18 mouse cellular contexts compared by ENCODE assay signal in the genomic region with DNA sequence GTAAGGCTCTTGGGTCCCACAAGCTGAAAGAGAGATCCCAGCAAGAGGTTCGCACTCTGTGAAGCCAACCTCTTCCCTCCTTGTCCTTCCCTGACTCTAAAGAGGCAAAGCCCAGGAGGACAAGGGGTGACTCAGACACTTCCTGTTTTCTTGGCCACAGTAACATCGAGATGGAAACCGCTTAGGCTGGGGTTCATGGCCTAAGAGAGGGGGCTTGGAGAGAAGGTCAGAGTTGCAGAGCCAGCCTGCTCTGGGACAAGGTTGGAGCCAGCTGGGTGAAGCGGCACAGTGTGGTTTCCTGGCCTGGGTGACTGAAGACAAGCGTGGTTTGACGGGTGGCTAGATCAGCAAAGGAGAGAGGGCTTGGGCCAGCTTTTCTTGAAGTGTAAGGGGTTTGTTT. TPM values are rescaled to one million over a fixed set of nuclear protein-coding genes. Genes with fewer than 3 reads are reported as not detected.
DNase-seq lines count a peak whose midpoint lies in the region; ATAC-seq and TF ChIP-seq lines count a peak whose summit lies in the region.
"Had no signal": no experiment of that assay in that cellular context is flagged by ENCODE, and none has a peak within 500 bp of the region (broad histone marks: within the 10 kb centered on the region; RNA-seq: fewer than 3 reads in every experiment).

No protein-coding gene starts in this region.

- DNase-seq in heart, adult 11 months, result peak; percentile 96
- DNase-seq in heart, postnatal 10 days, result no peak
- peak; percentile 47 for DNase-seq in 3T3-L1 (ENCODE audit: low read depth, low spot score)
- DNase-seq in liver, embryonic 13.5 days, result no peak
- DNase-seq in forebrain, embryonic 14.5 days (ENCODE audit: low spot score), result no peak
- no peak for DNase-seq in yolk sac, embryonic 10.5 days (ENCODE audit: low spot score)
- no peak for DNase-seq in left cerebral cortex, adult 2 months (ENCODE audit: extremely low spot score in 1 of 2, low spot score in 2 of 2)
- DNase-seq: gastrocnemius, postnatal 10 days; kidney, adult 2 months; lung, postnatal 14 days; midbrain, embryonic 14.5 days had no signal

- no peaks in the 10 kb centered on the region for H3K27me3 ChIP-seq in liver, embryonic 13.5 days
- H3K27me3 ChIP-seq in forebrain, embryonic 14.5 days (replicated peaks; ENCODE audit: control insufficient read depth, insufficient read depth, low read length), result no peaks in the 10 kb centered on the region
- H3K27me3 ChIP-seq: forebrain, embryonic 12.5 days; hindbrain, embryonic 15.5 days; limb, embryonic 15.5 days had no signal

- no peak for TF ChIP-seq POLR2A in bone marrow, adult 2 months (IDR thresholded peaks at IDR 0.05; ENCODE audit: borderline replicate concordance, control insufficient read depth, low read depth, low read length)

- peak overlapping the region; percentile 4; the same call in 1 of the 2 replicates for H3K27ac ChIP-seq in bone marrow, adult 2 months (ENCODE audit: control insufficient read depth, insufficient read depth, low read depth, low read length, poor library complexity)
- H3K27ac ChIP-seq in liver, embryonic 13.5 days, result peak overlapping the region; percentile 13; the same call in 1 of the 2 replicates
- no peak overlapping the region for H3K27ac ChIP-seq in forebrain, embryonic 14.5 days (ENCODE audit: low read depth, low read length)
- no peak overlapping the region for H3K27ac ChIP-seq in left cerebral cortex, adult 2 months
- H3K27ac ChIP-seq: forebrain, embryonic 12.5 days; hindbrain, embryonic 15.5 days; limb, embryonic 15.5 days had no signal

- no peak for TF ChIP-seq CTCF in bone marrow, adult 2 months (IDR thresholded peaks at IDR 0.05; ENCODE audit: control insufficient read depth, insufficient read depth, low read length)
- no peak for TF ChIP-seq CTCF in left cerebral cortex, adult 2 months (IDR thresholded peaks at IDR 0.05)

- H3K9me3 ChIP-seq in liver, embryonic 13.5 days (replicated peaks), result no peaks in the 10 kb centered on the region
- no peaks in the 10 kb centered on the region for H3K9me3 ChIP-seq in forebrain, embryonic 14.5 days (replicated peaks; ENCODE audit: control insufficient read depth, low read length)
- H3K9me3 ChIP-seq: forebrain, embryonic 12.5 days; hindbrain, embryonic 15.5 days; limb, embryonic 15.5 days had no signal

- intact Hi-C loops in heart, postnatal 10 days (cut with DNase I), result no loop called here
- intact Hi-C loops in left cerebral cortex, adult 2 months (cut with DNase I), result no loop called here

- H3K4me1 ChIP-seq in bone marrow, adult 2 months (ENCODE audit: control insufficient read depth, insufficient read depth, low read length), result no peaks in the 10 kb centered on the region; the same call in 1 of the 2 replicates
- H3K4me1 ChIP-seq in liver, embryonic 13.5 days (replicated peaks), result peaks cover 11% of the 10 kb centered on the region
- no peaks in the 10 kb centered on the region for H3K4me1 ChIP-seq in forebrain, embryonic 14.5 days (ENCODE audit: control insufficient read depth, insufficient read depth, low read length)
- H3K4me1 ChIP-seq: forebrain, embryonic 12.5 days; hindbrain, embryonic 15.5 days; limb, embryonic 15.5 days had no signal

- H3K36me3 ChIP-seq in liver, embryonic 13.5 days, result no peaks in the 10 kb centered on the region
- no peaks in the 10 kb centered on the region for H3K36me3 ChIP-seq in forebrain, embryonic 14.5 days (ENCODE audit: control insufficient read depth, insufficient read depth, low read length)
- H3K36me3 ChIP-seq: forebrain, embryonic 12.5 days; hindbrain, embryonic 15.5 days; limb, embryonic 15.5 days had no signal

- H3K9ac ChIP-seq in liver, embryonic 13.5 days, result no peak overlapping the region
- no peak overlapping the region for H3K9ac ChIP-seq in forebrain, embryonic 14.5 days (ENCODE audit: low read length)
- H3K9ac ChIP-seq: forebrain, embryonic 12.5 days; hindbrain, embryonic 15.5 days; limb, embryonic 15.5 days had no signal

- ATAC-seq in liver, embryonic 13.5 days (ENCODE audit: low read depth), result no peak
- ATAC-seq in forebrain, embryonic 14.5 days, result no peak
- ATAC-seq: CD4-positive, CD25-positive, alpha-beta regulatory T cell, adult 4 months had no signal

- H3K4me3 ChIP-seq in bone marrow, adult 2 months (replicated peaks; ENCODE audit: control insufficient read depth, low read depth, low read length), result no peak overlapping the region
- H3K4me3 ChIP-seq in liver, embryonic 13.5 days (replicated peaks), result no peak overlapping the region
- H3K4me3 ChIP-seq in forebrain, embryonic 14.5 days (ENCODE audit: low read depth, low read length), result no peak overlapping the region
- H3K4me3 ChIP-seq in left cerebral cortex, adult 2 months, result no peak overlapping the region
- H3K4me3 ChIP-seq: forebrain, embryonic 12.5 days; hindbrain, embryonic 15.5 days; limb, embryonic 15.5 days had no signal

- no peak overlapping the region for H3K4me2 ChIP-seq in liver, embryonic 13.5 days
- H3K4me2 ChIP-seq in forebrain, embryonic 14.5 days (ENCODE audit: low read length), result no peak overlapping the region
- H3K4me2 ChIP-seq: forebrain, embryonic 12.5 days; hindbrain, embryonic 15.5 days; limb, embryonic 15.5 days had no signal

- WGBS in bone marrow, adult 2 months, result 5% methylated on average over 6 of the region's 6 CpGs
- WGBS in liver, embryonic 13.5 days (ENCODE audit: insufficient replicate concordance), result 20% methylated on average over 6 of the region's 6 CpGs
- WGBS in forebrain, embryonic 14.5 days, result 87% methylated on average over 6 of the region's 6 CpGs

RNA-seq across cellular contexts. Expression of a gene that starts 11.6 kb away (rescaled TPM):
- total RNA-seq in heart, postnatal 10 days (2021), result under 1 TPM in 1 of 2 experiments, not detected in 1; 0.26 TPM
- not detected in 2 replicates for polyA plus RNA-seq in bone marrow, adult 2 months (2011; ENCODE audit: insufficient read depth, insufficient read length, low replicate concordance, missing spikeins)
- polyA plus RNA-seq in liver, embryonic 13.5 days (2015; fragmentation: Nextera tagmentation; extraction: Ambion mirVana), result not detected in 2 replicates
- not detected in 2 replicates for polyA plus RNA-seq in forebrain, embryonic 14.5 days (2014; fragmentation: Nextera tagmentation; extraction: Ambion mirVana)
- not detected for total RNA-seq in left cerebral cortex, adult 2 months (2021)
- polyA plus RNA-seq: CD4-positive, CD25-positive, alpha-beta regulatory T cell, adult 4 months; embryonic facial prominence, embryonic 14.5 days; hindbrain, embryonic 15.5 days; midbrain, embryonic 14.5 days; neural tube, embryonic 11.5 days had no signal

Comparison
In these comparisons a context has a peak if more than half of its experiments do, and no peak if none do; other contexts are left out.
1. DNase-seq: peak in heart, adult 11 months (single experiment) and 3T3-L1 (single experiment); none in heart, postnatal 10 days (0 of 2), liver, embryonic 13.5 days (single experiment), forebrain, embryonic 14.5 days (single experiment), yolk sac, embryonic 10.5 days (single experiment) and left cerebral cortex, adult 2 months (0 of 2).
2. H3K27ac ChIP-seq: peak in bone marrow, adult 2 months (single experiment) and liver, embryonic 13.5 days (single experiment); none in forebrain, embryonic 14.5 days (single experiment) and left cerebral cortex, adult 2 months (single experiment).